Mouse (Mus musculus) CH12.LX (cell line): ENCODE results near the gene Syk. TPM values are rescaled to one million over a fixed set of nuclear protein-coding genes. Genes with fewer than 3 reads are reported as not detected.

ENCODE experiments used
- DNase-seq: peaks from one replicate; pipeline ENCODE4 v3.0.0-alpha.2; 2013; ENCODE audit errors: extremely low read depth
- H3K27ac ChIP-seq: 2 replicates; pipeline ENCODE4 v1.5.1; 2012; ENCODE audit warnings: low read depth, mild to moderate bottlenecking, control low read depth, moderate library complexity; ENCODE audit not compliant: insufficient read depth
- H3K27me3 ChIP-seq: replicated peaks from 2 replicates; pipeline ENCODE3; 2012; ENCODE audit warnings: inconsistent platforms
- H3K36me3 ChIP-seq, 2 experiments: replicated peaks in 1 of 2; 2 replicates each; pipeline versions ENCODE3 to v1.6.1; 2012; ENCODE audit warnings: inconsistent platforms in 1 of 2, low read length in 1 of 2, mild to moderate bottlenecking in 1 of 2, mixed read lengths in 1 of 2, moderate library complexity in 1 of 2; ENCODE audit not compliant: control insufficient read depth in 1 of 2, insufficient read depth in 1 of 2
- H3K4me1 ChIP-seq, 2 experiments: 2 replicates each; pipeline ENCODE4 v1.6.1; 2012; ENCODE audit warnings: inconsistent platforms in 1 of 2, moderate library complexity in 1 of 2; ENCODE audit not compliant: insufficient read depth in 2 of 2, control insufficient read depth in 1 of 2
- H3K4me2 ChIP-seq: 2 replicates; pipeline ENCODE4 v1.6.1; 2012; ENCODE audit warnings: low read depth, mild to moderate bottlenecking, control low read depth; ENCODE audit not compliant: poor library complexity, insufficient read depth, severe bottlenecking
- H3K4me3 ChIP-seq, 3 experiments: fragments of 150-350 bp in 1 of 3; sonication (generic) in 1 of 3; replicated peaks in 1 of 3; 2 replicates each; pipeline versions ENCODE3 to v1.5.1; 2011 to 2012; ENCODE audit warnings: low read depth in 2 of 3, low read length in 2 of 3, mild to moderate bottlenecking in 2 of 3, moderate library complexity in 2 of 3, control low read depth in 1 of 3, improper control_type of control experiment in 1 of 3, inconsistent platforms in 1 of 3, mixed read lengths in 1 of 3; ENCODE audit not compliant: poor library complexity in 1 of 3
- H3K79me2 ChIP-seq: replicated peaks from 2 replicates; pipeline ENCODE4 v1.6.1; 2012; ENCODE audit warnings: mild to moderate bottlenecking, moderate library complexity; ENCODE audit not compliant: control insufficient read depth, poor library complexity, insufficient read depth, severe bottlenecking; ENCODE audit errors: extremely low read depth
- H3K9ac ChIP-seq: 2 replicates; pipeline ENCODE4 v1.6.1; 2012; ENCODE audit warnings: low read depth, mild to moderate bottlenecking, control low read depth, moderate library complexity; ENCODE audit not compliant: insufficient read depth
- H3K9me3 ChIP-seq: replicated peaks from 2 replicates; pipeline ENCODE3; 2012; ENCODE audit warnings: low read length, inconsistent platforms, mixed read lengths
- CHD1 ChIP-seq: IDR thresholded peaks from 2 replicates; pipeline ENCODE4 v1.6.1; 2012; ENCODE audit warnings: low read depth, low read length, improper control_type of control experiment, inconsistent platforms
- CTCF ChIP-seq, 2 experiments: IDR thresholded peaks in 1 of 2; conservative IDR thresholded peaks in 1 of 2; 2 replicates each; pipeline ENCODE4 v1.5.1; 2011 to 2012; ENCODE audit warnings: low read depth in 2 of 2, low read length in 2 of 2, improper control_type of control experiment in 1 of 2, inconsistent platforms in 1 of 2, mild to moderate bottlenecking in 1 of 2, moderate library complexity in 1 of 2
- ELF1 ChIP-seq: IDR thresholded peaks from 2 replicates; pipeline ENCODE4 v1.6.1; 2014; ENCODE audit warnings: low read depth, mild to moderate bottlenecking, inconsistent platforms, low read length, improper control_type of control experiment
- EP300 ChIP-seq: IDR thresholded peaks from 2 replicates; pipeline ENCODE4 v1.6.1; 2011; ENCODE audit warnings: low read length, improper control_type of control experiment
- GABPA ChIP-seq: IDR thresholded peaks from 2 replicates; pipeline ENCODE4 v1.6.1; 2012; ENCODE audit warnings: low read depth, low read length, improper control_type of control experiment, inconsistent platforms; ENCODE audit not compliant: insufficient replicate concordance
- HCFC1 ChIP-seq: IDR thresholded peaks from 2 replicates; pipeline ENCODE4 v1.6.1; 2012; ENCODE audit warnings: low read depth, mild to moderate bottlenecking, inconsistent platforms, low read length, improper control_type of control experiment
- IRF4 ChIP-seq: IDR thresholded peaks from 2 replicates; pipeline ENCODE4 v1.6.1; 2014; ENCODE audit warnings: low read depth, mild to moderate bottlenecking, inconsistent platforms, low read length, improper control_type of control experiment
- KAT2A ChIP-seq: IDR thresholded peaks from 2 replicates; pipeline ENCODE4 v1.6.1; 2012; ENCODE audit warnings: low read length, improper control_type of control experiment, inconsistent platforms; ENCODE audit not compliant: insufficient replicate concordance
- MAX ChIP-seq: IDR thresholded peaks from 2 replicates; pipeline ENCODE4 v1.6.1; 2011; ENCODE audit warnings: low read length, improper control_type of control experiment
- MAZ ChIP-seq: IDR thresholded peaks from 2 replicates; pipeline ENCODE4 v1.6.1; 2012; ENCODE audit warnings: low read depth, mild to moderate bottlenecking, inconsistent platforms, low read length, improper control_type of control experiment, moderate library complexity
- MEF2A ChIP-seq: IDR thresholded peaks from 2 replicates; pipeline ENCODE4 v1.6.1; 2014; ENCODE audit warnings: low read depth, mild to moderate bottlenecking, inconsistent platforms, low read length, improper control_type of control experiment, borderline replicate concordance
- MXI1 ChIP-seq: IDR thresholded peaks from 2 replicates; pipeline ENCODE4 v1.6.1; 2011; ENCODE audit warnings: mild to moderate bottlenecking, low read depth, low read length, improper control_type of control experiment
- MYC ChIP-seq: IDR thresholded peaks from 2 replicates; pipeline ENCODE4 v1.6.1; 2011; ENCODE audit warnings: low read depth, mild to moderate bottlenecking, improper control_type of control experiment, low read length
- NELFE ChIP-seq: IDR thresholded peaks from 2 replicates; pipeline ENCODE4 v1.6.1; 2011; ENCODE audit warnings: low read depth, low read length, improper control_type of control experiment
- NRF1 ChIP-seq: IDR thresholded peaks from 2 replicates; pipeline ENCODE4 v1.6.1; 2014; ENCODE audit warnings: low read depth, mild to moderate bottlenecking, inconsistent platforms, low read length, improper control_type of control experiment, moderate library complexity
- PAX5 ChIP-seq: IDR thresholded peaks from 2 replicates; pipeline ENCODE4 v1.6.1; 2012; ENCODE audit warnings: low read length, inconsistent platforms, mixed read lengths
- POLR2A ChIP-seq: IDR thresholded peaks from 2 replicates; pipeline ENCODE4 v1.6.1; 2011; ENCODE audit warnings: low read depth, mild to moderate bottlenecking, improper control_type of control experiment, low read length
- POLR2AphosphoS2 ChIP-seq: IDR thresholded peaks from 2 replicates; pipeline ENCODE4 v1.6.1; 2011; ENCODE audit warnings: low read depth, low read length, improper control_type of control experiment
- RCOR1 ChIP-seq: conservative IDR thresholded peaks from 2 replicates; pipeline ENCODE4 v1.6.1; 2012; ENCODE audit warnings: low read depth, mild to moderate bottlenecking, inconsistent platforms, low read length, improper control_type of control experiment
- SIN3A ChIP-seq: IDR thresholded peaks from 2 replicates; pipeline ENCODE4 v1.6.1; 2012; ENCODE audit warnings: low read length, improper control_type of control experiment, inconsistent platforms
- SMC3 ChIP-seq: IDR thresholded peaks from 2 replicates; pipeline ENCODE4 v1.6.1; 2011; ENCODE audit warnings: low read depth, low read length, improper control_type of control experiment
- TBP ChIP-seq: conservative IDR thresholded peaks from 2 replicates; pipeline ENCODE4 v1.6.1; 2011; ENCODE audit warnings: low read depth, low read length, improper control_type of control experiment
- TCF12 ChIP-seq: IDR thresholded peaks from 2 replicates; pipeline ENCODE4 v1.6.1; 2014; ENCODE audit warnings: low read depth, mild to moderate bottlenecking, inconsistent platforms, low read length, improper control_type of control experiment
- UBTF ChIP-seq: IDR thresholded peaks from 2 replicates; pipeline ENCODE4 v1.6.1; 2012; ENCODE audit warnings: low read depth, mild to moderate bottlenecking, inconsistent platforms, low read length, improper control_type of control experiment, moderate library complexity
- USF1 ChIP-seq: IDR thresholded peaks from 2 replicates; pipeline ENCODE4 v1.6.1; 2014; ENCODE audit warnings: low read depth, mild to moderate bottlenecking, inconsistent platforms, low read length, improper control_type of control experiment
- ZC3H11A ChIP-seq: IDR thresholded peaks from 2 replicates; pipeline ENCODE4 v1.6.1; 2012; ENCODE audit warnings: low read depth, mild to moderate bottlenecking, inconsistent platforms, low read length, improper control_type of control experiment
- ZKSCAN1 ChIP-seq: IDR thresholded peaks from 2 replicates; pipeline ENCODE4 v1.6.1; 2012; ENCODE audit warnings: low read depth, inconsistent platforms, low read length, improper control_type of control experiment, borderline replicate concordance
- ZMIZ1 ChIP-seq: IDR thresholded peaks from 2 replicates; pipeline ENCODE4 v1.6.1; 2012; ENCODE audit warnings: low read depth, mild to moderate bottlenecking, inconsistent platforms, low read length, improper control_type of control experiment
- ZNF384 ChIP-seq: IDR thresholded peaks from 2 replicates; pipeline ENCODE4 v1.6.1; 2012; ENCODE audit warnings: low read depth, low read length, improper control_type of control experiment, inconsistent platforms
- dilution Hi-C: fragments of 300-500 bp; cut with MboI; formaldehyde crosslinking; loops from 2 replicates; pipeline ENCODE4 v1.14.3; 2020; ENCODE audit warnings: low sequenced_read_pairs; ENCODE audit not compliant: extremely low pct_unique_long_range_greater_than_20kb, extremely low pct_ligation_motif_present
- in situ Hi-C: fragments of 300-500 bp; cut with MboI; formaldehyde crosslinking; loops from 3 replicates; pipeline ENCODE4 v1.14.3; 2019; ENCODE audit warnings: low sequenced_read_pairs, low pct_ligation_motif_present, low pct_unique_long_range_greater_than_20kb, mixed read lengths
- polyA plus RNA-seq: library from polyadenylated mRNA; unstranded; fragments of >175 nt; gene quantifications from 2 replicates; pipeline ENCODE4 v1.2.1, GENCODE M21; 2012; ENCODE audit warnings: low read depth; ENCODE audit not compliant: insufficient read length
- total RNA-seq, 2 experiments: library from RNA; depleted of rRNA; stranded (reverse); fragments of 300-350 nt in 1 of 2; fragments of >200 nt in 1 of 2; gene quantifications; 2 replicates each; pipeline ENCODE4 v1.2.3; 2012 to 2014

The Syk gene
- total and polyA plus RNA-seq, 3 experiments, result 117 to 185 (median 163) TPM

GRCm38 (mm10) chr13:52597092-52597678 is 14.2 kb downstream of the Syk start:
- Histone ChIP-seq H3K9me3 (peaks cover 35% of the 10 kb centered on the region), H3K4me2 (peak overlapping the region; percentile 72), H3K9ac (peak overlapping the region; percentile 97), H3K36me3 (peaks cover 38 to 43% of the 10 kb centered on the region in 2 experiments), H3K27ac (peak overlapping the region; percentile 92), H3K4me1 (peaks cover 13 to 36% of the 10 kb centered on the region in 2 experiments), H3K27me3 (no peaks in the 10 kb centered on the region), H3K79me2 (peaks cover 83% of the 10 kb centered on the region), H3K4me3 (peak overlapping the region; percentile 82 to 89 (median 86))
- dilution Hi-C loops (no loop called here), in situ Hi-C loops (no loop called here)
- DNase-seq, result no peak
- no peak for TF ChIP-seq MYC
- TF ChIP-seq CTCF (conservative IDR thresholded peaks at IDR 0.05 in 1 of 2, IDR thresholded peaks at IDR 0.05 in 1 of 2; ENCODE audit: low read depth in 2 of 2, low read length in 2 of 2), result no peak
- TF ChIP-seq SMC3, result no peak
- TF ChIP-seq POLR2AphosphoS2, result peak; percentile 76; the same call in 1 of the 2 replicates
- TF ChIP-seq NELFE, result no peak
- TF ChIP-seq IRF4, result no peak
- TF ChIP-seq ZNF384, result no peak
- TF ChIP-seq CHD1, result no peak
- TF ChIP-seq RCOR1, result no peak
- 0 out of 2 replicates have a peak, but pooled peaks have one; percentile 33 for TF ChIP-seq POLR2A
- no peak for TF ChIP-seq KAT2A
- TF ChIP-seq MXI1, result peak; percentile 41; the same call in 1 of the 2 replicates
- TF ChIP-seq HCFC1, result no peak
- TF ChIP-seq ELF1, result no peak
- TF ChIP-seq TBP, result no peak
- no peak for TF ChIP-seq MAX
- TF ChIP-seq ZMIZ1, result 0 out of 2 replicates have a peak, but pooled peaks have one; percentile 27
- no peak for TF ChIP-seq UBTF
- no peak for TF ChIP-seq PAX5
- TF ChIP-seq EP300, result no peak
- TF ChIP-seq USF1, result no peak
- no peak; the same call in 1 of the 2 replicates for TF ChIP-seq MEF2A
- no peak for TF ChIP-seq NRF1
- no peak for TF ChIP-seq ZKSCAN1
- TF ChIP-seq TCF12, result no peak
- no peak for TF ChIP-seq GABPA
- 0 out of 2 replicates have a peak, but pooled peaks have one; percentile 54 for TF ChIP-seq MAZ
- TF ChIP-seq ZC3H11A, result no peak
- no peak; the same call in 1 of the 2 replicates for TF ChIP-seq SIN3A
